26 mouse cellular contexts compared by ENCODE assay signal in genomic region chr6:141494909-141495308, GRCm38 (mm10). TPM values are rescaled to one million over a fixed set of nuclear protein-coding genes. Genes with fewer than 3 reads are reported as not detected.
A peak's percentile ranks its signal among the peaks of the same experiment; 100 is the strongest.
DNase-seq lines count a peak whose midpoint lies in the region; ATAC-seq and TF ChIP-seq lines count a peak whose summit lies in the region.
"Had no signal": no experiment of that assay in that cellular context is flagged by ENCODE, and none has a peak within 500 bp of the region (broad histone marks: within the 10 kb centered on the region; RNA-seq: fewer than 3 reads in every experiment).

No protein-coding gene starts in this region.

- ATAC-seq in forebrain, embryonic 14.5 days = no peak
- no peak for ATAC-seq in forebrain, postnatal 0 days
- ATAC-seq: intestine, embryonic 16.5 days had no signal

- no peak for TF ChIP-seq POLR2A in brain, embryonic 14.5 days (IDR thresholded peaks at IDR 0.05; ENCODE audit: borderline replicate concordance, extremely low read depth, insufficient read depth, insufficient read length, poor library complexity, severe bottlenecking)

- H3K36me3 ChIP-seq in forebrain, embryonic 10.5 days (replicated peaks) = no peaks in the 10 kb centered on the region
- no peaks in the 10 kb centered on the region for H3K36me3 ChIP-seq in forebrain, embryonic 14.5 days (ENCODE audit: control insufficient read depth, insufficient read depth, low read length)
- H3K36me3 ChIP-seq in forebrain, postnatal 0 days (ENCODE audit: insufficient read depth) = no peaks in the 10 kb centered on the region

- peaks cover 34% of the 10 kb centered on the region for H3K4me1 ChIP-seq in forebrain, embryonic 10.5 days
- H3K4me1 ChIP-seq in forebrain, embryonic 14.5 days (ENCODE audit: control insufficient read depth, insufficient read depth, low read length) = peaks cover 18% of the 10 kb centered on the region
- H3K4me1 ChIP-seq in forebrain, postnatal 0 days (ENCODE audit: insufficient read depth) = no peaks in the 10 kb centered on the region
- H3K4me1 ChIP-seq: heart, embryonic 10.5 days had no signal

- H3K27me3 ChIP-seq in forebrain, embryonic 10.5 days (ENCODE audit: poor library complexity, severe bottlenecking) = peaks cover 35% of the 10 kb centered on the region
- H3K27me3 ChIP-seq in forebrain, embryonic 14.5 days (replicated peaks; ENCODE audit: control insufficient read depth, insufficient read depth, low read length) = no peaks in the 10 kb centered on the region
- H3K27me3 ChIP-seq in forebrain, postnatal 0 days (ENCODE audit: insufficient read depth, low read length) = no peaks in the 10 kb centered on the region; the same call in 1 of the 2 replicates
- H3K27me3 ChIP-seq: embryonic facial prominence, embryonic 12.5 days; limb, embryonic 15.5 days had no signal

- peak overlapping the region; percentile 78 for H3K27ac ChIP-seq in forebrain, embryonic 10.5 days
- H3K27ac ChIP-seq in forebrain, embryonic 14.5 days (ENCODE audit: low read depth, low read length) = no peak overlapping the region
- peak overlapping the region; percentile 59 for H3K27ac ChIP-seq in layer of hippocampus, adult 2 months
- H3K27ac ChIP-seq in forebrain, postnatal 0 days (ENCODE audit: low read depth, low read length) = 0 out of 2 replicates have a peak overlapping the region, but pooled peaks have one; percentile 21
- H3K27ac ChIP-seq: embryonic facial prominence, embryonic 12.5 days; heart, embryonic 10.5 days; limb, embryonic 15.5 days; liver, embryonic 14.5 days had no signal

- no peak for DNase-seq in forebrain, embryonic 10.5 days (ENCODE audit: extremely low spot score, low spot score)
- no peak for DNase-seq in forebrain, embryonic 14.5 days (ENCODE audit: low spot score)
- DNase-seq in layer of hippocampus, adult 2 months (ENCODE audit: low spot score in 2 of 2) = no peak
- DNase-seq in layer of hippocampus, adult 9-11 months = no peak
- peak; percentile 14 for DNase-seq in brain, embryonic 14.5 days (ENCODE audit: low read depth)
- no peak for DNase-seq in forebrain, postnatal 0 days
- no peak for DNase-seq in gastrocnemius, adult 8-10 months (ENCODE audit: low spot score in 2 of 2)
- DNase-seq: adrenal gland, postnatal 10 days; cerebellum, adult 2 months; cerebellum, postnatal 25 days; kidney, adult 9 months; kidney, postnatal 14 days; left cerebral cortex, postnatal 4 days; lung, postnatal 36 days; thymus, postnatal 14 days had no signal

- H3K4me2 ChIP-seq in forebrain, embryonic 14.5 days (ENCODE audit: low read length) = no peak overlapping the region
- no peak overlapping the region for H3K4me2 ChIP-seq in forebrain, postnatal 0 days (ENCODE audit: low read depth)
- H3K4me2 ChIP-seq: embryonic facial prominence, embryonic 12.5 days; limb, embryonic 15.5 days; lung, embryonic 14.5 days had no signal

- no peak for TF ChIP-seq CTCF in layer of hippocampus, adult 2 months (conservative IDR thresholded peaks at IDR 0.05)
- no peak for TF ChIP-seq CTCF in brain, embryonic 14.5 days (IDR thresholded peaks at IDR 0.05; ENCODE audit: borderline replicate concordance, extremely low read depth, insufficient read depth, insufficient read length)
- no peak for TF ChIP-seq CTCF in forebrain, postnatal 0 days (IDR thresholded peaks at IDR 0.05; ENCODE audit: low read depth)

- 69% methylated on average over 4 of the region's 4 CpGs for WGBS in forebrain, embryonic 10.5 days
- 53% methylated on average over 4 of the region's 4 CpGs for WGBS in forebrain, embryonic 14.5 days
- WGBS in forebrain, postnatal 0 days = 57% methylated on average over 4 of the region's 4 CpGs

- no peak overlapping the region for H3K9ac ChIP-seq in forebrain, embryonic 14.5 days (ENCODE audit: low read length)
- H3K9ac ChIP-seq in forebrain, postnatal 0 days = no peak overlapping the region
- H3K9ac ChIP-seq: embryonic facial prominence, embryonic 12.5 days; limb, embryonic 15.5 days; liver, embryonic 14.5 days; lung, embryonic 14.5 days had no signal

- no peak overlapping the region for H3K4me3 ChIP-seq in forebrain, embryonic 10.5 days
- no peak overlapping the region for H3K4me3 ChIP-seq in forebrain, embryonic 14.5 days (ENCODE audit: low read depth, low read length)
- no peak overlapping the region for H3K4me3 ChIP-seq in layer of hippocampus, adult 2 months
- no peak overlapping the region for H3K4me3 ChIP-seq in forebrain, postnatal 0 days (ENCODE audit: low read depth, low read length)
- H3K4me3 ChIP-seq: embryonic facial prominence, embryonic 12.5 days; heart, embryonic 10.5 days; limb, embryonic 15.5 days; myocyte had no signal

- no peaks in the 10 kb centered on the region for H3K9me3 ChIP-seq in forebrain, embryonic 10.5 days
- H3K9me3 ChIP-seq in forebrain, embryonic 14.5 days (replicated peaks; ENCODE audit: control insufficient read depth, low read length) = no peaks in the 10 kb centered on the region
- no peaks in the 10 kb centered on the region for H3K9me3 ChIP-seq in forebrain, postnatal 0 days (ENCODE audit: low read length)
- H3K9me3 ChIP-seq: embryonic facial prominence, embryonic 12.5 days; heart, embryonic 10.5 days; limb, embryonic 15.5 days had no signal

RNA-seq across cellular contexts. Expression of gene Slco1c1, which starts 29.3 kb away (rescaled TPM):
- polyA plus RNA-seq in forebrain, embryonic 10.5 days (2016; fragmentation: Nextera tagmentation; extraction: Ambion mirVana) = 0.18 and 0.20 TPM in 2 replicates
- 13.5 and 19.3 TPM in 2 replicates for polyA plus RNA-seq in forebrain, embryonic 14.5 days (2014; fragmentation: Nextera tagmentation; extraction: Ambion mirVana)
- total RNA-seq in layer of hippocampus, adult 2 months (2021) = 10 to 100 TPM; 41.5 to 51.6 TPM
- polyA plus RNA-seq in brain, embryonic 14.5 days (2012; rRNA removed) = 9.2 and 11.8 TPM in 2 replicates
- 35.7 and 39.5 TPM in 2 replicates for total RNA-seq in forebrain, postnatal 0 days (2014; rRNA removed)
- polyA plus RNA-seq in forebrain, postnatal 0 days (2015; fragmentation: Nextera tagmentation; extraction: Ambion mirVana) = 33.8 and 34.2 TPM in 2 replicates
- total RNA-seq in gastrocnemius, adult 8-10 months (2022) = not detected
- total RNA-seq: gastrocnemius, adult 18-20 months; hematopoietic stem cell, adult 5-6 weeks; megakaryocyte-erythroid progenitor cell, adult 5-6 weeks had no signal
- polyA plus RNA-seq: heart, embryonic 10.5 days; lung, embryonic 14.5 days; myocyte; stomach, embryonic 14.5 days had no signal
